Mouse (Mus musculus): ENCODE measurements at regions not wholly inside any gene's neighbourhood (a gene's known extent, or its start where the extent isn't known, plus 50 kb on each side); places are given as distances from the start of the nearest gene placed in this dataset.
A peak's percentile ranks its signal among the peaks of the same experiment; 100 is the strongest.
"Not testable (repeated sequence)": the region's sequence is repeated elsewhere in the genome, so short reads cannot be mapped to it uniquely, and the experiment has no call there.

GRCm38 (mm10) chr13:98438206-98438605 lies 53.6 kb downstream of the Gm10320 start:
- DNase-seq (ENCODE audit: low spot score) = no peak

GRCm38 (mm10) chr13:98436961-98437360 lies 54.8 kb downstream of the Gm10320 start:
- DNase-seq (ENCODE audit: low spot score) = no peak

GRCm38 (mm10) chr13:98435245-98435975 lies 56.4 kb downstream of the Gm10320 start:
- DNase-seq (ENCODE audit: low spot score) = no peak

GRCm38 (mm10) chr13:98429851-98430250 lies 62.0 kb downstream of the Gm10320 start:
- no peak for DNase-seq (ENCODE audit: low spot score)

GRCm38 (mm10) chr13:98427660-98428059 lies 64.1 kb downstream of the Gm10320 start:
- not testable (repeated sequence) for DNase-seq (ENCODE audit: low spot score)

GRCm38 (mm10) chr13:98425026-98425425 lies 66.8 kb downstream of the Gm10320 start:
- DNase-seq (ENCODE audit: low spot score) = no peak

GRCm38 (mm10) chr13:98424000-98424399 lies 67.8 kb downstream of the Gm10320 start:
- no peak for DNase-seq (ENCODE audit: low spot score)

- DNase-seq (ENCODE audit: low spot score) = no peak
Observed at GRCm38 (mm10) chr13:98420419-98421043, 66.5 kb downstream of the Foxd1 start.

- DNase-seq (ENCODE audit: low spot score) = no peak
Observed at GRCm38 (mm10) chr13:98417736-98418135, 63.7 kb downstream of the Foxd1 start.

- peak; percentile 61 for DNase-seq (ENCODE audit: low spot score)
Observed at GRCm38 (mm10) chr13:98416457-98416856, 62.4 kb downstream of the Foxd1 start.

- peak; percentile 53 for DNase-seq (ENCODE audit: low spot score)
Observed at GRCm38 (mm10) chr13:98414851-98415250, 60.8 kb downstream of the Foxd1 start.

GRCm38 (mm10) chr13:98413233-98413632 lies 59.2 kb downstream of the Foxd1 start:
- no peak for DNase-seq (ENCODE audit: low spot score)
